In genomic region chr14:120877147-120877546, GRCm38 (mm10) we compare ENCODE assay signal across 16 mouse cellular contexts.
"Had no signal": no experiment of that assay in that cellular context is flagged by ENCODE, and none has a peak within 500 bp of the region (broad histone marks: within the 10 kb centered on the region; RNA-seq: fewer than 3 reads in every experiment).

No protein-coding gene starts in this region.

- H3K9ac ChIP-seq: limb, embryonic 12.5 days; liver, embryonic 14.5 days; neural tube, embryonic 13.5 days had no signal

- DNase-seq: kidney, adult 11 months; kidney, postnatal 10 days; kidney, postnatal 4 days; liver; lung, adult 2 months; lung, postnatal 36 days; retina, postnatal 1 day; right cerebral cortex, postnatal 25 days; thymus, adult 2 months had no signal

- H3K4me3 ChIP-seq: layer of hippocampus, adult 2 months; limb, embryonic 12.5 days; neural tube, embryonic 13.5 days had no signal

- ATAC-seq: lung, postnatal 0 days; midbrain, embryonic 16.5 days had no signal

- H3K4me2 ChIP-seq: limb, embryonic 12.5 days; midbrain, embryonic 11.5 days; neural tube, embryonic 13.5 days had no signal

- H3K27me3 ChIP-seq: limb, embryonic 12.5 days; neural tube, embryonic 13.5 days had no signal

- H3K36me3 ChIP-seq: limb, embryonic 12.5 days; neural tube, embryonic 13.5 days had no signal

- H3K9me3 ChIP-seq: limb, embryonic 12.5 days; neural tube, embryonic 13.5 days had no signal

- H3K27ac ChIP-seq: layer of hippocampus, adult 2 months; limb, embryonic 12.5 days; liver, embryonic 14.5 days; neural tube, embryonic 13.5 days had no signal

- H3K4me1 ChIP-seq: limb, embryonic 12.5 days; neural tube, embryonic 13.5 days had no signal
